Mouse (Mus musculus): Measurements from ENCODE around the gene Arrdc2. TPM values are rescaled to one million over a fixed set of nuclear protein-coding genes. Genes with fewer than 3 reads are reported as not detected.

Gene Arrdc2
- polyA plus RNA-seq, 1 experiment from 2014 or later: 5.7 TPM

- Histone ChIP-seq H3K36me3 (replicated peaks) (no peaks in the 10 kb centered on the region), H3K27ac (peak overlapping the region; percentile 70), H3K4me1 (peaks cover 52% of the 10 kb centered on the region), H3K27me3 (ENCODE audit: poor library complexity, severe bottlenecking) (peaks cover 38% of the 10 kb centered on the region), H3K9me3 (no peaks in the 10 kb centered on the region), H3K4me3 (no peak overlapping the region)
- DNase-seq (ENCODE audit: extremely low spot score, low spot score): no peak
- 88% methylated on average over 8 of the region's 8 CpGs for WGBS
These were observed 4.4 kb upstream of the Arrdc2 start for GRCm38 (mm10) chr8:70843941-70844340.

GRCm38 (mm10) chr8:70843214-70843773 is 3.8 kb upstream of the Arrdc2 start:
- WGBS: 85% methylated on average over 5 of the region's 5 CpGs
- Histone ChIP-seq H3K36me3 (replicated peaks) (no peaks in the 10 kb centered on the region), H3K27me3 (ENCODE audit: poor library complexity, severe bottlenecking) (peaks cover 31% of the 10 kb centered on the region), H3K4me1 (peaks cover 56% of the 10 kb centered on the region), H3K9me3 (no peaks in the 10 kb centered on the region), H3K27ac (peak overlapping the region; percentile 88; the same call in 1 of the 2 replicates), H3K4me3 (no peak overlapping the region)
- no peak for DNase-seq (ENCODE audit: extremely low spot score, low spot score)

GRCm38 (mm10) chr8:70842484-70842883 is 3.0 kb upstream of the Arrdc2 start:
- Histone ChIP-seq H3K36me3 (replicated peaks) (no peaks in the 10 kb centered on the region), H3K27me3 (ENCODE audit: poor library complexity, severe bottlenecking) (peaks cover 23% of the 10 kb centered on the region), H3K27ac (peak overlapping the region; percentile 88; the same call in 1 of the 2 replicates), H3K9me3 (no peaks in the 10 kb centered on the region), H3K4me3 (peak overlapping the region; percentile 5; the same call in 1 of the 2 replicates), H3K4me1 (peaks cover 51% of the 10 kb centered on the region)
- DNase-seq (ENCODE audit: extremely low spot score, low spot score): no peak
- 72% methylated on average over 25 of the region's 25 CpGs for WGBS

DNA sequence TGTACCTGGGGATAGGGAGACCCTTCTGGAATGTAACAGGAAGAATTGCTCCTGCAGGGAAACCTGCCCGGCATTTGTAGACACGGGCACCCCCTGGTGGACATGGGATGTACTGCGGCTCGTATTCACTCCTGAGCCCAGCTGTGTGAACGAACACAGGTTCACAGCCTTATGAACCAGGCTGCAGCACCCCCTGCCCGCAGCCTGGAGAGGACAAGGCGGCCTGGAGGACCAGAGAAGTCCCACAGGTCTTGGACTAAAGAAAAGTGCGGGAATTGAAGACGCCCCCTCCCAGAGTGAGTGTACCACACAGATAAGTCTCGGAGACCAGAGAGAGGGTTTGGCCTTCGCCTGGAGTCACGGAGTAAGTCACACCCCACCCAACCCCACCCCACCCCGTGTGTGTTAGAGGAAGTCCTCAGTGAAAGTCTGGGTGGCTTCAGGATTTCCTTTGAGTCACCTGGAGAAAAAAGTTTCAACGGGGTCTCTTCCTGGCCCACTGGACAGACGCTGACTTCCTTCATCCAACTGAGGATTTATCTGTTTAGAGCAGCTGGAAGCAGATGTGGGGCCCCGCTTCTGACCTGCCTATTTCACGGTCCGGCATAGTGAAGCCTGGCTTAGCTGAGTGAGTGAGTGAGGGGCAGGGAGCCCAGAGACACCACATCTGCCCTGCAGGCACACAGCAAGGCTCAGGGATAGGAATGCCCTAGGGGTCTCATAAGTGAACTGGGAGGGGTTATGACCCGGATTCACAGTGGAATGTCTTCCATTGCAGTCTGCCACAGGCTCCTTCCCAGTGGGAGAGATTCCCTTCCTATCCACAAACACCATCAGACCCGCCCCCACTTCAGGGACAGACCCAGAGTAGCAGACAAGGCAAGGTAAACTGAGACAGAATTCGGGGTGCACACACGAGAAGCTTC is 1.9 kb upstream of the Arrdc2 start:
- Histone ChIP-seq H3K27me3 (ENCODE audit: poor library complexity, severe bottlenecking) (peaks cover 15% of the 10 kb centered on the region; the same call in 1 of the 2 replicates), H3K27ac (peak overlapping the region; percentile 88), H3K36me3 (replicated peaks) (peaks cover 7% of the 10 kb centered on the region; the same call in 1 of the 2 replicates), H3K9me3 (no peaks in the 10 kb centered on the region), H3K4me1 (peaks cover 56% of the 10 kb centered on the region), H3K4me3 (peak overlapping the region; percentile 23)
- peak; percentile 92 for DNase-seq (ENCODE audit: extremely low spot score, low spot score)
- WGBS: 39% methylated on average over 22 of the region's 22 CpGs

GRCm38 (mm10) chr8:70840590-70840989 is 1.1 kb upstream of the Arrdc2 start:
- Histone ChIP-seq H3K4me1 (peaks cover 56% of the 10 kb centered on the region), H3K27me3 (ENCODE audit: poor library complexity, severe bottlenecking) (peaks cover 12% of the 10 kb centered on the region; the same call in 1 of the 2 replicates), H3K36me3 (replicated peaks) (peaks cover 14% of the 10 kb centered on the region), H3K27ac (peak overlapping the region; percentile 88), H3K4me3 (no peak overlapping the region), H3K9me3 (no peaks in the 10 kb centered on the region)
- DNase-seq (ENCODE audit: extremely low spot score, low spot score): no peak
- 59% methylated on average over 10 of the region's 10 CpGs for WGBS

DNA sequence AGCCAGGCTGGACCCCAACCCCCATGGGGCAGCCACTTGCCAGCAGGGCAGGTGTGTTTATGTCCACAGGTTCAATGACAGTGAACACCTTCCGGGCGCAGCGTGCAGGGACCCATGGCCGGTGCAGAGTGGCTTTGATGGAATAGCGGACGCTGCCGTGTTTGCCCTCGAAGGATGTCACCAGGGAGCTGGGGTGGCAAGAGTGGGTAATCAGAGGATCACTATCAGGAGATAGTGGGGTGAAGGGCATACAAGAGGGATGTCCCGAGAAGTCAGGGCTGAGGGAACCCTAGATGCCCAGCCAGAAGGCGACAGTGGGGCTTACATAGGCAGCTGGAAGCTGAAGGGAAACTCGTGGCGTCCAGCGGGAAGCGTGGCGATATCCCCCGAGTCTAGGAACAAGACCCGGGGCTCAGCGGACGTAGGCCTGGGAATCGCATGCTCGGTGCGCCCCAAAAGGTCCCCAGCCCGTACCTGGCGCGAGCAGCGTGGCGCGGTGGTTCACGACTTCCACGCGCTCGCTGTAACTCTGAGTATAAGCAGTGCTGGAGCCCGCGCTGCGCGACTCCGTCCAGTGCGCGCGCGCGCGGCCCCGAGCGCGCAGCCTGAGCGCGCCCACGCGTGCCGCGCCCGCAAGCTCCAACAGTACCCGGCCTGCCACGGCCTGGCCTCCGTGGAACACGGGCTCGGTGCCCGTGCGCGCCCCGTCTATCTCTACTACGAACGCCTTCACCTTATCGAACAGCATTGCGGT is 689 bp downstream of the Arrdc2 start:
- H3K36me3 ChIP-seq (replicated peaks): peaks cover 20% of the 10 kb centered on the region
- 4% methylated on average over 66 of the region's 66 CpGs for WGBS
- H3K27ac ChIP-seq: peak overlapping the region; percentile 88
- peaks cover 45% of the 10 kb centered on the region for H3K4me1 ChIP-seq
- no peak for DNase-seq (ENCODE audit: extremely low spot score, low spot score)
- H3K9me3 ChIP-seq: no peaks in the 10 kb centered on the region
- H3K27me3 ChIP-seq (ENCODE audit: poor library complexity, severe bottlenecking): peaks cover 8% of the 10 kb centered on the region; the same call in 1 of the 2 replicates
- peak overlapping the region; percentile 72 for H3K4me3 ChIP-seq

DNA sequence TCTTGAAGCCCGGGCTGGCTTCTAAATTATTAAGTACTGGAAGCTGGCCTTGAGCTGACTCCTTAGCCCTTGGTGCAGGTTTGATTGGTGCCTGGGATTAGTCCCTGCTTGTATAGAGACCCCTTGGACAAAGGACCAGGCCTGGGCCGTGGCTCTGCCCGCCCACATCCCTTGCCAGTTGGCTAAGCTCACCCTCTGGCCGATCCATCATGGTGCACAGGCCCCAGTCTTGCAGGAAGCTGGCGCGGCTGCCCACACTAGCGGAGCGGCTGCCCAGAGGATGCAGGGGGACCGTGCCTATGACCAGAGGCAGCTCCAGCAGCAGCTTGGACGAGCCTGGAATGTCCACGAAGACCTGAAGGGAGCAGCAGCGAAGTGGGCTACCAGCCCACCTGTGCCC is 2.9 kb downstream of the Arrdc2 start:
- peaks cover 20% of the 10 kb centered on the region for H3K36me3 ChIP-seq (replicated peaks)
- no peaks in the 10 kb centered on the region for H3K9me3 ChIP-seq
- peaks cover 58% of the 10 kb centered on the region for H3K4me1 ChIP-seq
- 0 out of 2 replicates have a peak overlapping the region, but pooled peaks have one; percentile 5 for H3K27ac ChIP-seq
- H3K4me3 ChIP-seq: no peak overlapping the region
- H3K27me3 ChIP-seq (ENCODE audit: poor library complexity, severe bottlenecking): no peaks in the 10 kb centered on the region
- DNase-seq (ENCODE audit: extremely low spot score, low spot score): no peak
- 91% methylated on average over 12 of the region's 12 CpGs for whole genome bisulfite sequencing

GRCm38 (mm10) chr8:70834071-70834470 is 5.4 kb downstream of the Arrdc2 start:
- DNase-seq (ENCODE audit: extremely low spot score, low spot score): no peak
- H3K27ac ChIP-seq: peak overlapping the region; percentile 66
- H3K4me1 ChIP-seq: peaks cover 50% of the 10 kb centered on the region
- peaks cover 20% of the 10 kb centered on the region for H3K36me3 ChIP-seq (replicated peaks)
- WGBS: 93% methylated on average over 3 of the region's 3 CpGs
- H3K27me3 ChIP-seq (ENCODE audit: poor library complexity, severe bottlenecking): no peaks in the 10 kb centered on the region
- H3K9me3 ChIP-seq: no peaks in the 10 kb centered on the region
- no peak overlapping the region for H3K4me3 ChIP-seq

DNA sequence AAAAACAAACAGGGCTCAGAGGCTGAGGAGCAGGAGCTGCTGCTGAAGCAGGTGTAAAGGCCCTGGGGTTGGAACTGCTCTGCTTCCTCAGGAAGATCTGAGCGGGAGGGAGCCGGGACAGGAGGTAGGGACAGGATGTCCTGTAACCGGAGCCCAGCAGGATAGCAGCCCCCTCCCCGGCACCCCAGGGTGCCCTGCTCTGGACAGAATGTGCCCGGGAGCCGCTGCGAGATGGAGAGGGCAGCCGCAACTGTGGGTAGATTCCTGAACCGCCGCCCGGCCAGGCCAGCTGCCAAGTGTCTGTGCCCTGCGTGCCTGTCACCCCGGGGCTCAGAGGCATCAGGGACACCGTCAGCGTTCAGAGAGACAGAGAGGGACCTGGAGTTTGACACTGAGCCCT is 6.0 kb downstream of the Arrdc2 start:
- H3K9me3 ChIP-seq: no peaks in the 10 kb centered on the region
- H3K27ac ChIP-seq: peak overlapping the region; percentile 66
- no peak overlapping the region for H3K4me3 ChIP-seq
- H3K4me1 ChIP-seq: peaks cover 44% of the 10 kb centered on the region
- H3K27me3 ChIP-seq (ENCODE audit: poor library complexity, severe bottlenecking): no peaks in the 10 kb centered on the region
- WGBS: 56% methylated on average over 15 of the region's 15 CpGs
- no peak for DNase-seq (ENCODE audit: extremely low spot score, low spot score)
- H3K36me3 ChIP-seq (replicated peaks): peaks cover 20% of the 10 kb centered on the region

DNA sequence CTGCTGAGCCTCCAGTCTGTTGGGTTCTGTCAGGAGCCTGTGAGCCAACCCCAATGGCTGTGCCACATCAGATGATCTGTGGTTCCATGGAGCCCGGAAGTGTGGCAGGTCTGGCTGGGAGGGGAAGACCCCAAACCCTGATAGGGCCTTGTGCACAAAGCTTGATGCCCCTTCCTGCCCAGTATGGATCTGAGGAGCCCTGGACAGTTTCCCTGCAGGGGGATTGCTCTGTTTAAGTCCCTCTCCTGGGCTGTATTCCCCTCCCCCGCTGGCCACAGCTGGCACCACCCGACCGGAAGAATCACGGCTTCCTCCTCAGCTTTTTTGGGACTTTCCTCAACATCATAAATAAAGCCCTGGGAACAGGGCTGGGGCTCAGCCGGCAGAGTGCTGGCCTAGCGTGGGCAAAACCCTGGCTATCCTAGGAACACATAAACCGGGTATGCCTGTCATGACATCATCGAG is 6.5 kb downstream of the Arrdc2 start:
- Histone ChIP-seq H3K4me1 (peaks cover 41% of the 10 kb centered on the region), H3K27ac (peak overlapping the region; percentile 66), H3K27me3 (ENCODE audit: poor library complexity, severe bottlenecking) (no peaks in the 10 kb centered on the region), H3K36me3 (replicated peaks) (peaks cover 20% of the 10 kb centered on the region), H3K9me3 (no peaks in the 10 kb centered on the region), H3K4me3 (no peak overlapping the region)
- WGBS: 65% methylated on average over 9 of the region's 9 CpGs
- no peak for DNase-seq (ENCODE audit: extremely low spot score, low spot score)

GRCm38 (mm10) chr8:70832371-70832770 is 7.1 kb downstream of the Arrdc2 start:
- H3K9me3 ChIP-seq: no peaks in the 10 kb centered on the region
- 70% methylated on average over 11 of the region's 11 CpGs for WGBS
- peak overlapping the region; percentile 66 for H3K27ac ChIP-seq
- no peak overlapping the region for H3K4me3 ChIP-seq
- peaks cover 41% of the 10 kb centered on the region for H3K4me1 ChIP-seq
- H3K27me3 ChIP-seq (ENCODE audit: poor library complexity, severe bottlenecking): no peaks in the 10 kb centered on the region
- no peak for DNase-seq (ENCODE audit: extremely low spot score, low spot score)
- peaks cover 20% of the 10 kb centered on the region for H3K36me3 ChIP-seq (replicated peaks)

GRCm38 (mm10) chr8:70831517-70831916 is 8.0 kb downstream of the Arrdc2 start:
- Histone ChIP-seq H3K4me1 (peaks cover 33% of the 10 kb centered on the region), H3K9me3 (peaks cover 6% of the 10 kb centered on the region; the same call in 1 of the 2 replicates), H3K27me3 (ENCODE audit: poor library complexity, severe bottlenecking) (no peaks in the 10 kb centered on the region), H3K27ac (peak overlapping the region; percentile 21; the same call in 1 of the 2 replicates), H3K36me3 (replicated peaks) (peaks cover 12% of the 10 kb centered on the region), H3K4me3 (no peak overlapping the region)
- DNase-seq (ENCODE audit: extremely low spot score, low spot score): no peak
- WGBS: 84% methylated on average over 8 of the region's 8 CpGs

All from forebrain, embryonic 10.5 days (tissue).